Mouse (Mus musculus): ENCODE results near the gene Tctn3. TPM values are rescaled to one million over a fixed set of nuclear protein-coding genes. Genes with fewer than 3 reads are reported as not detected.
A peak's percentile ranks its signal among the peaks of the same experiment; 100 is the strongest.
"Not testable (repeated sequence)": the region's sequence is repeated elsewhere in the genome, so short reads cannot be mapped to it uniquely, and the experiment has no call there.

Tctn3 gene
- total RNA-seq, 4 experiments from 2014 or later: 17.7 to 19.5 (median 18.8) TPM

- no peak for DNase-seq (ENCODE audit: low spot score in 2 of 2)
These were observed 16.9 kb upstream of the Tctn3 start for GRCm38 (mm10) chr19:40628950-40629349.

GRCm38 (mm10) chr19:40625935-40626334, 13.9 kb upstream of the Tctn3 start:
- DNase-seq (ENCODE audit: low spot score in 2 of 2): no peak

GRCm38 (mm10) chr19:40621616-40622015, 9.6 kb upstream of the Tctn3 start:
- DNase-seq (ENCODE audit: low spot score in 2 of 2): not testable (repeated sequence)

- DNase-seq (ENCODE audit: low spot score in 2 of 2): no peak
These were observed 4.0 kb upstream of the Tctn3 start for GRCm38 (mm10) chr19:40616021-40616420.

GRCm38 (mm10) chr19:40614811-40615210, 2.8 kb upstream of the Tctn3 start:
- no peak for DNase-seq (ENCODE audit: low spot score in 2 of 2)

- no peak for DNase-seq (ENCODE audit: low spot score in 2 of 2)
These were observed 4.4 kb downstream of the Tctn3 start for GRCm38 (mm10) chr19:40607676-40608075.

- DNase-seq (ENCODE audit: low spot score in 2 of 2): no peak
These were observed 6.8 kb downstream of the Tctn3 start for GRCm38 (mm10) chr19:40605189-40605588.

- DNase-seq (ENCODE audit: low spot score in 2 of 2): no peak
These were observed 10.2 kb downstream of the Tctn3 start for GRCm38 (mm10) chr19:40601870-40602269.

- not testable (repeated sequence) for DNase-seq (ENCODE audit: low spot score in 2 of 2)
These were observed 11.2 kb downstream of the Tctn3 start for GRCm38 (mm10) chr19:40600846-40601245.

GRCm38 (mm10) chr19:40595831-40596230, 16.2 kb downstream of the Tctn3 start:
- no peak for DNase-seq (ENCODE audit: low spot score in 2 of 2)

- no peak for DNase-seq (ENCODE audit: low spot score in 2 of 2)
These were observed 16.8 kb downstream of the Tctn3 start for GRCm38 (mm10) chr19:40595231-40595630.

- no peak for DNase-seq (ENCODE audit: low spot score in 2 of 2)
These were observed 22.5 kb downstream of the Tctn3 start for GRCm38 (mm10) chr19:40589530-40589880.

GRCm38 (mm10) chr19:40588847-40589529, 23.0 kb downstream of the Tctn3 start:
- peak; percentile 70 to 84 for DNase-seq (ENCODE audit: low spot score in 2 of 2)

- peak; percentile 87 to 93 for DNase-seq (ENCODE audit: low spot score in 2 of 2)
These were observed 23.8 kb downstream of the Tctn3 start, which contains the start of gene Aldh18a1 for GRCm38 (mm10) chr19:40588293-40588654. Gene Aldh18a1 (minus strand): TSS chr19:40588463.

- DNase-seq (ENCODE audit: low spot score in 2 of 2): no peak
These were observed 24.3 kb downstream of the Tctn3 start for GRCm38 (mm10) chr19:40587491-40588292.

- no peak for DNase-seq (ENCODE audit: low spot score in 2 of 2)
These were observed 25.1 kb downstream of the Tctn3 start for GRCm38 (mm10) chr19:40586908-40587307.

- no peak for DNase-seq (ENCODE audit: low spot score in 2 of 2)
These were observed 30.4 kb downstream of the Tctn3 start for GRCm38 (mm10) chr19:40581662-40582061.

- DNase-seq (ENCODE audit: low spot score in 2 of 2): no peak
These were observed 31.1 kb downstream of the Tctn3 start for GRCm38 (mm10) chr19:40580902-40581301.

GRCm38 (mm10) chr19:40575438-40575837, 36.6 kb downstream of the Tctn3 start:
- no peak for DNase-seq (ENCODE audit: low spot score in 2 of 2)

GRCm38 (mm10) chr19:40570726-40571125, 41.3 kb downstream of the Tctn3 start:
- no peak for DNase-seq (ENCODE audit: low spot score in 2 of 2)

GRCm38 (mm10) chr19:40567616-40568015, 44.4 kb downstream of the Tctn3 start:
- no peak for DNase-seq (ENCODE audit: low spot score in 2 of 2)

- no peak for DNase-seq (ENCODE audit: low spot score in 2 of 2)
These were observed 48.0 kb downstream of the Tctn3 start for GRCm38 (mm10) chr19:40563880-40564645.

All from layer of hippocampus, adult 8-10 months (tissue).